Mouse (Mus musculus): ENCODE measurements around the gene Eya2. TPM values are rescaled to one million over a fixed set of nuclear protein-coding genes. Genes with fewer than 3 reads are reported as not detected.

Eya2 gene
- polyA plus RNA-seq, 1 experiment, result 12.4 TPM

DNA sequence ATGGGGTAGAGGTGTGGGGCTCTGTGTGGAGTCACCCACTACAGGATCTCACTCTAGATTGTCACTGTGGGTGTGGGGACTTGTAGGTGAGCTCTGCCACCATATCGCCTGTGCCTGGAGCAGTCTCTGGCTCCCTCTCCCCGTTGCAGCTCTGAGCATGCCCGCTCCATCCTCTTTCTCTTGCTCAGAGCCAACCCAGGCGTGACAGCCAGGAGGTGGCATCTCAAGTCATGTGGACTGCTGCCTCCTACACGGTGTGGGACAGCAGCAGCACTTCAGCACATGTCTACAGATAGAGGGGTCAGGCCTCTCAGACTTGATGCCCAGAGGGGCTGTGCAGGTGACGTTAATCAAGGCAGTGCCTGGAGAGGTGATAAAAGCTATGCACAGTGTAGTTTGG, 57.4 kb downstream of the Eya2 start:
- no peak for DNase-seq (ENCODE audit: low spot score)

DNA sequence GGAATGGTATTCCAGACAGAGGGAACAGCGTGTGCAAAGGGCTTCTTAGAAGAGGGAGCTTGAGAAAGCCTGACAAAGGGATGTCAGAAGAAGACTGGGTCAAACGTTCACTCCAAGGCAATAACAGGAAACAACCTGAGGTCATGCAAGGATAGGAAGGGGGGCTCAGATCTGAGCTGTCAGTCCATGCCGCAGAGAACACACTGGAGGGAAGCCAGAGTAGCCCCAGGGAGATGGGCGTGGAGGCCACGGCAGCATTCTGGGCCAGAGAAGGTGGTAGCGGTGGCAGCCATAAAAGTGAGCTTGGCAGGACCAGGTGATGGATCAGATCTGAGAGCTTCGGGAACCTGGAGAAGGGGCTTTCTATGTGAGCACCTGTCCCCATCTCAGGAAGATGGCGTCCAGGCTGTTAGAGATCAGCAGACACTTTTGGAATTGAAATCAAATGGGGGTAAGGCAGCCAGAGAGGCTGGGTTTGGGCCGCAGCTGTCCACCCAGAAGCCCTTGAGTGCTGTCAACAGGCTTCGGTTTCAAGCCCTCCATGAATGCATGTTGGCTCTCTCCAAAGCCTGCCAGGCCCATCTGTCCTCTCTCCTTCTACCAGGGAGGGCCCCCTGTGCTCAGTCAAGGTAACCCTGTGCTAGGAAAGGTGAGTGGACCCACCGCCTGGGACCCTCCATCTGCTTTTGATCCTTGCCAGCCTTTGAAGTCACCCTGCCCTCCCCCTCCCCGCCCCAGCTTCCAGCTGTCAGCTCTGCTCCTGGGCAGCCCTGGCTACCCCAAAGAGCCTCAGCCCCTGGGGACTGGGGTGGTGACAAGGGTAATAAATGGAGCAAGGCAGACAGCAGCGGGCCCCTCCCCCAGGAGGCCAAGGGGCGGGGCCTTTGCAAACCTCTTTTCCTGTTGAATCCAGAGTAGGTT, 58.4 kb downstream of the Eya2 start:
- DNase-seq (ENCODE audit: low spot score), result no peak

DNA sequence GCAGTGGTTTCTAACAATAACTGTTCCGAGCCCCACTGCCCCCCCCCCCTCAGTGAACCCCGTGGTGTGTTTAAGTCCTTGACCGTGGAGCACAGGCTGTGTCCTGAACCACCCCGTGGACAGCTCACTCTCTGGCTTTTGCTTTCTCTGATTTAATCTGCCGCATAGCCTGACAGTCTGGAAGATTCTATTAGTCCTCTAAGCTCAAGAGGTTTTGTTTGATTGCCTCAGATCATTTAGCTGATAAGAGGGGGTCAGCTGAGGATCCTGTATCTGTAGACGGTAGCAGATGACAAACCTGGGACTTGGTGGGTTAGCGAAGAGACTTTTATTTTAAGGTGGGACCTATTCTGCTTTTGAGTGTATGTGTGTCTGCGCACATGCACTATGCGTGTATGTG, 59.3 kb downstream of the Eya2 start:
- DNase-seq (ENCODE audit: low spot score), result no peak

DNA sequence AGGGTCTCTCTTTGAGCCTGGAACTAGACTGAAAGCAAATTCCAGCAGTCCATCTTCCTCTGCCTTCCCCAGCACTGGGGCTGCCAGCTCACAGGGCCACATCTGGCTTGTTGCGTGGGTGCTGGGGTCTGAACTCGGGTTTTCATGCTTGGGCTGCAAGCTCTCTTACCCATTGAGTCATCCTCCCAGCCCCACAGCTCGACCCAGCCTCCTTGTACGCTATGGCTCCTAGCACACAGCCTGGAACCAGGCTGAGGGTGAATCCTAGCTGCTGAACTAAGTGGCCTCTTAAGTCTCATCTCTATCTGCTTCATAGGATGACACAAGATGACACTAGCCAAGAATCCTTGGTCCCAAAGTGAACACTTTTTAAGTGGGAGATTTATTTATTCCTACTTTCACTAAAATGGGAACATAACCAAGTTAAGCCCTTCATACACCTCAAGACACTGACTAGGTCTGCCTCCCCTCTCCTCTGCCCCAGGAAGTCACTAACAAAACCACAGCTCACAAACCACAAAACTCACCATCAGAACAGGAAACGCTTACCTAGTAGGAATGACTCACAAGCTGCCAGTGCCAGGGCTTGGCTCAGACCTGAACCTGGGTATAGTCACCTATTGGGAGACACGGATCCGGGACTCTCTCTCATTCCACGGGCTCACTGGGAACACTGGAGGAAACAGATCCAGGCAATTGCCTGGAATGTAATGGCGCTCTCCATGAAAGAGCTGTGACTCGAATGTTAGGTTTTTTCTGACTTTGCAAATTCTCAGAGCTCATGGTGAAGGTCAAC, 60.1 kb downstream of the Eya2 start:
- no peak for DNase-seq (ENCODE audit: low spot score)

DNA sequence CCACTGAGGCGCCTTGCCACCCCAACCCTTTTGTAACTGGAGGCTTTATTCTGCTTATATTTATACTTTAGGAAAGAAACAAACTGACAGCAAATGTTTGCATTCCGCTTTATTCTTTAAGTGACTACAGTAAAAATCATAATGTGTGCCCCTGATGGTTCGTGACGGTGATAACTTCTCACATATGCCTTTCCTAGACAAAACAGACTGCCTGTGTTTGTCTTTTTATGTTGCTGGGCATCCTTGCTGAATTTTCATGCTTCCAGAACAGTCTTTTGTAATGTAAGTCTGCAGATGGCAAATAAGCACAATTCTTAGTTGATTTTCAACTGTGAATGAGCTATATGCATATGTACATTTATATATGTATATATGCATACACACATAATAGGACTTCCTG, 61.7 kb downstream of the Eya2 start:
- no peak for DNase-seq (ENCODE audit: low spot score)

DNA sequence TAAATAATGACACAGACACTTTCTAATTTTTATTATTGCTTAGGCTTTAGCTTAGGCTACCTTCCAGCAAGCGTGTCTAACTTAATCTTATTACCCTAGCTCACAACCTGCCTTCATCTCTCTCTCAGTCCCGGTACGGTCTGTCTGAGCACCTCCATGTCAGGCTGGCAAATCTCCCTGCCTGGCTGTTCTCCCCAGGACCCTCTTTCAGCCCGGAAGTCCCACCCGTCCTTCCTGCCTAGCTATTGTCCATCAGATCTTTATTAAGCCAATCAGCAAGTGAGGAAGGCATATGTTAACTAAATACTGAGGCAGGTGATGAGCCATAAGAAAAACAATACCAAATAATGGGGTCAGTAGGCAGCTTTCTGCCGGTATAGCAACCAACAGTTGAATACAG, 62.1 kb downstream of the Eya2 start:
- no peak for DNase-seq (ENCODE audit: low spot score)

DNA sequence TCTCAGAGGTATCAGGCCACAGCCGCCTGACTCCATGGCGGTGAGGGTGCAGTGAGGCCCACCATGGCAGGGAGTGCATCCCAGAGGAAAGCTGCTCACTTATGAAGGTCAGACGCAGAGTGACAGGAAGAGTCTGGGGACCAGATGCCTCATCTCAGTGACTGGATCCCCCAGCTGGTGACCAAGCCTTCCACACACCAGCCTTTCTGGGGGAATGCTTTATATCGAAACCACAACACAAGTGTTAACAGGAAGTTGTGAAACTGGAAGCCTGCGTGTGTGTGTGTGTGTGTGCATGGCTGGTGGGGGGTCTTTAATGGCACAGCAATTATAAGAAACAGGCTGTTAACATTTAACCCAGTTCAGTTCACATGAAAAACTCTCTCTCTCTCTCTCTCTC, 64.7 kb downstream of the Eya2 start:
- DNase-seq (ENCODE audit: low spot score), result no peak

DNA sequence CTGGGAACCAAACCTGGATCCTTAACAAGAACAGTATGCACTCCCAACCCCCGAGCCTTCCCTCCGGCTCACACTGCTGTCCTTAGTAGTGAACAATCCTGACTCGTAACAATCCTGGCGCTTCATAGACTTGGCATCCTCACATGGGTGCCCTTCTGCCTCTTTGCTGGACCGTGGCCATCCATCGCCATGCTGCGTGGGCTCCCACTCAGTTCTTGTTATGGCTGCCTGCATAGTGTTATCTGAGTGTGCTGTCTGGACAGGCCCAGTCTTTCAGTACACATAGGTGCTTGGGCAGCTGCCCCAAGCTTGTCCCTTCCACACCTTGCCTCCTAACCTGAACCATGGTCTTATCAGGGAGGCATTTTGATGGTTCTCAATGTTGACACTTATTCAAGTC, 68.4 kb downstream of the Eya2 start:
- no peak for DNase-seq (ENCODE audit: low spot score)

DNA sequence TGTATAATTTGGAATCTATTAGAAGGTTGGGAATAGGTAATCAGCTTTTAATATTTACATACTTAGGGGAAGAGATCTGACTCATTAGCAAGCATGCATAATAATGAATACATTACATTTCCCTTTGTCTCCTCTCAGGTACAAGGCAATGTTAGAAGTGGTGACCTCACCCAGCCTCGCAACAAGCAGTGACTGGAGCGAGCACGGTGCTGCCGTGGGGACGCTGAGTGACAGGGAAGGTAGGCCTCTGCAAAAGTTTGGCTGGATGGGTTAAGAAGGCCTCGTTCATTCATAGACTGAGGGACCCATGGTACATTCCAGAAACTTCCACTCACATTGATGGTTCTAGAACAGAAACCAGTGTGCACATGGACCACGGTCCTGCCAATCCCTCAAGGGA, 69.8 kb downstream of the Eya2 start:
- DNase-seq (ENCODE audit: low spot score), result no peak

DNA sequence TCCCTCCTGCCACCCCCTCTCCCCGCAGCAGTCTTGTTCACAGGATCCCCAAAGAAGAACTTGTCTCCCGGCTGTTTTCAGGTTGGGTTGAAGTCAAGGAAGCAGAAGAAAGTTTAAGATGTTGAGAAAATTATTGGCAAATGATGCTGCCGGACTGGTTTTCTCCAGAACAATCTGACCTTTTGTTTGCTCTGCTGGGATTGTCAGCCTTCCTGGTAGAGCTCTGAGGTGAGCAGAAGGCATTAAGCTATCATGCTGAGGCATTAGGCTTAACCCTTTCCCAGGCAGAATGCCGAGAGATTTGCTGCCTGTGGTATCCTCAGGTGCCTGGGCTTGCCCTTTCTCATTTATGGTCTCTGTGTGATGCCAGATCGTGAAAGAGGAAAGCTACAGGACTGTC, 70.3 kb downstream of the Eya2 start:
- DNase-seq (ENCODE audit: low spot score), result no peak

DNA sequence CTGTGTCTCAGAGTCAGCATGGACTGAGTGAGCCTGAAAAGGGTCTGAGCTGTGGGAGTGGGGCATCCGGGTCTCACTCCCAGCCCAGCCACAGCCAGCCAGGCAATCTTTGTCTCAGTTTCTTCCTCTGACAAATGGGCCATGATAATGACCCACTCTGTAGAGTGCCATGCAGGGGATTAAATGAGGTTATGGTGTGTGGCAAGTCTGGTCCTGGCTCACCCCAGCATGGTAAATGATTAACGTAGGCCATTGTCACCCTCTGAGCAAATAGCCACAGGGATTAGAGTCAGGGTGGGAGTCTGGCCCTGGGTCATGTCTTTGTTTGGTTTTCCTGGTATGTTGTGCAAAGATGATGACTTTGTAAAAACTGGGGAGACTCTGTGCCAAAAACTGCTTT, 72.3 kb downstream of the Eya2 start:
- no peak for DNase-seq (ENCODE audit: low spot score)

DNA sequence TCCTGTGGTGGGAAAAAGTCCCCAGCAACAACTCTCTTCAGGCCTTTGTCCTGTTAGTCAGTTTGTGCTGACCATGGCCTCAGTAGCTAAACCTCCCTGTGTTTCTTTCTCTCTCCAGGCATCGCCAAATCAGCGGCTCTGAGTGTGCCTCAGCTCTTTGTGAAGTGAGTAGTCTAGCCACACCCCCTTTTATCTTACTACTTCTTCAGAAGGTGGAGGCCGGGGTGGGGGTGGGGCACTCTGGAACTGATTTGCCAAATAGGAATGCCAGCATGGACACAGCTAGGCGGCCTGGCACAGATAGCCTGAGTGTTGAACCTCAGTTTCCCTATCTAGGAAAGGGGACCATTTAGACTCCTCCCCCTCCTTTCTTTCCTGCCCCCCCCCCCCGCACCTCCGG, 87.9 kb downstream of the Eya2 start:
- DNase-seq (ENCODE audit: low spot score), result no peak

DNA sequence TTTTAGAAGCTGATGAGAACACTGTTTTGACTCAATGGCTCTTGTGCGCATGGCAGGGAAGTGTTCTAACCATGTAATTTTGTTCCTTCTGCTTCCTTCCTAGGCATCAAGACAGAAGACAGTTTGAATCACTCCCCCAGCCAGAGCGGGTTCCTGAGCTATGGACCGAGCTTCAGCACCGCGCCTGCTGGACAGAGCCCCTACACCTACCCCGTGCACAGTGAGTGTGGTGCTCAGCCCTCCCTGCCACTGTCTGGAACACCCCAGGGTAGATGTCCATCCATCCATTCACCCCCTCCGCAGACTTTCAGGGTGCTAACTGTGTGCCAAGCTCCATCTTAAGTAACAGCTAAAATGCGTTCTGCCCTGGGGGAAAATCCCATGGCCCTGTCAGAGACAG, 92.7 kb downstream of the Eya2 start:
- DNase-seq (ENCODE audit: low spot score), result no peak

DNA sequence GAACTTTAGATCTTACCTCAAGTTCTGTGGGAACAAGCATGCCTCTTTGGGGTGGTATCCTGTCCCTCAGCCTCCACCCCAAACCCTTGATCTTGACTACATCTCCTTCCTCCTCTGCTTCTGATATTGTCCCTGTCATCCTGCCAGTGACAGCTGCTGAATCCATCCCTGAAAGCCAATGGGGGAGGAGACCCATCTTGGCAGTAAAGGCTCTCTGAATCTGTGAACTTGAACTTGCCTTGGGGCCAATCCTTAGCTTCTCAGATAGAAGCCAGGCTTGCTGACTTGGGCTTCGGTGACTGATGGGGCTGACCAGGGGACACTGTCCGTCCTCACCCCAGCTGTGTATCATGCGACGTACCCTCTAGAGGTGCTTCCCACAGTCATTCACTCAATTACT, 94.1 kb downstream of the Eya2 start:
- no peak for DNase-seq (ENCODE audit: low spot score)

DNA sequence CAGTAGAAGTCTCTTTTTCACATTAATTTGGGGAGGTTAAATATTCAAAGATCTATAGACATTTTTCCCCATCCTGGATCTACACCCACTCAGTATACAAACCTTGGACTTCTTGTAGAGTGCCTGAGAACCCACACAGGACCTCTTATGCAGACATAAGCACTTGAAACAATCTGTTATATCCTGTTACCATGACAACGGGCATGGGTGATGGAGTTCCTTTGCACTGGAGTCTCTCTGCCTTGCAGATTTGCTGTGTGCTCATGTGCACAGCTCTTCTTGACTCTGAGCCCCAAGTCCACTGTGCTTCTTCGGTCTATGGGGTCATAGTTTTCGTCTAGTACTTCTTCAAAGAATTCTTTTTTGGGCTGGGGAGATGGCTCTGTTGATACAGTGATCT, 96.2 kb downstream of the Eya2 start:
- no peak for DNase-seq (ENCODE audit: low spot score)

DNA sequence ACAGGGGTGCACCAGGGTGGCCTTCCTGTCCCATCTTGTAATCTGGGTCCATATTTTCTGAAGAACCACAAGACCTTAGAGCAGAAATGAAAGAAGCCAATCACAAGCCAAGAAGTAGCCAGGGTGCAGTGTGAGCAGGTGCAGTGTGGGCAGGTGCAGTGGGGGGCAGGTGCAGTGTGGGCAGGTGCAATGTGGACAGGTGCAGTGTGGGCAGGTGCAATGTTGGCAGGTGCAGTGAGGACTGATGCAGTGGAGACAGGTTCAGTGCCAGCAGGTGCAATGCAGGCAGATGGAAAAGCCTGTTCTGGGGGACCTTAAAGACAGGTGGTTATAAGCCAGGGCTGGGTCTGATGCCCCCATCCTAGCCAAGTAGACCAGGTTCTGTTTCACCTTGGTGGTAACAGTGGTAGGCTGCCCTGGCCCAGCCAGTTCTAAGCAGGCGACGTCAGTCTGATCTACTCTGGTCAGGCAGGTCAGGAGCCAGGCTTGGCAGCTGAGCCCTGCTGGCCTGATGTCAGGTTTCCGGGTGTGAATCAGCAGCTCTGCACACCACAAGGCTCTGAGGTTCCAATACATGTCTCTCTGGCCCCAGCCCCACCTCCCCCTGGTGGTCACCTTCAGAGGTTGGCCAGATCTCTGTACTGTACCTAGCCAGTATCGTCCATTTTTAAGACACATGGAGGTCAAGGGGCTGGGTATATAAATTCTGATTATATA, 98.3 kb downstream of the Eya2 start:
- DNase-seq (ENCODE audit: low spot score), result peak; percentile 39

DNA sequence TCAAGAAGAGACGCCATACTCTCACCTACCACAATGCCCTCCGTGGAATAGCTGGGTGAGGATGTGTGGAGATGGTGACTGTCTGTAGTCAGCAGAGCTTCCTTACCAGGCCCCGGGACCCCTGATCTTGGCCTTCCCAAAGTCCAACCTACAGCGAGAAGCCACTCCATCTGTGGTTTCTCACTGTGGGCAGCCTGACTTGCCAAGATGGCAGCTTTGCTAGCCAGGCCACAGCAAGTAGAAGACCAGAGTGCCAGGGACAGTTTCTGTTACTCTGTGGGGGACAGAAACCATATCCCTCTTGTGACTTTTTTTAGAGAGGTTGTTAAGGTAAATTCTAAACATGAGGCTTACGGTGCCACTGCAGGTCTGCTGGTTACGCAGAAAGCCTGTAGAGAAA, 99.9 kb downstream of the Eya2 start:
- no peak for DNase-seq (ENCODE audit: low spot score)

DNA sequence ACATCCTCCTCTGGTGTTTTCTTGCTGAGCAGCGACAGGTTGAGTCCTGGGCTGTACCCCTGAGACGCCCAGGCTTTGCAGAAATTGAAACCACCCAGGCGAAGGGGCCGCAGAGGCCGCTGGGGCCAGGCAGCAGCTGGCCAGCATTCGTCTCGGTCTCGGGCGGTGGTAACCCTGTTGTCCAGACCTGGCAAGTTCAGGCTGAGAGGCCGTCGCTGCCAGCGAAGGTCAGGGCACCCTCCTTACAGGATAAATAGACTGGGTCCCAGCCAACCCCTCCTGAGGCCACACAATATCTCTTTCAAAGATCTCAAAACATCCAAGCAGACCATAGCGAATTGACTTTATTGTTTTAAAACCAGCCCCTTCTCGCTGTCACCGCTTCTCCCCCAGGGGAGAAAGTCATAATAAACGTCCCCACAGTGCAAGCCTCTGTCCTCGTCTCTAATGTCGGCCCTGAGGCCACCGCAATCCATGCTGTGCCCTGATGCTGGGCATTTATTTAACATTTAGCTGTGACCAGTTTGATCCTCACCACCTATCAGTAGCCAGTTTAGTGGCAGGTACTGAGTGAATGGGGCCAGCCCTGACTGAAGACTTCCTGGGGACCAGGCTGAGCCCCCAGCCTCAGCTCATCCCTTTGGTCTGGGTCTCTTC, 105.5 kb downstream of the Eya2 start:
- DNase-seq (ENCODE audit: low spot score), result no peak

DNA sequence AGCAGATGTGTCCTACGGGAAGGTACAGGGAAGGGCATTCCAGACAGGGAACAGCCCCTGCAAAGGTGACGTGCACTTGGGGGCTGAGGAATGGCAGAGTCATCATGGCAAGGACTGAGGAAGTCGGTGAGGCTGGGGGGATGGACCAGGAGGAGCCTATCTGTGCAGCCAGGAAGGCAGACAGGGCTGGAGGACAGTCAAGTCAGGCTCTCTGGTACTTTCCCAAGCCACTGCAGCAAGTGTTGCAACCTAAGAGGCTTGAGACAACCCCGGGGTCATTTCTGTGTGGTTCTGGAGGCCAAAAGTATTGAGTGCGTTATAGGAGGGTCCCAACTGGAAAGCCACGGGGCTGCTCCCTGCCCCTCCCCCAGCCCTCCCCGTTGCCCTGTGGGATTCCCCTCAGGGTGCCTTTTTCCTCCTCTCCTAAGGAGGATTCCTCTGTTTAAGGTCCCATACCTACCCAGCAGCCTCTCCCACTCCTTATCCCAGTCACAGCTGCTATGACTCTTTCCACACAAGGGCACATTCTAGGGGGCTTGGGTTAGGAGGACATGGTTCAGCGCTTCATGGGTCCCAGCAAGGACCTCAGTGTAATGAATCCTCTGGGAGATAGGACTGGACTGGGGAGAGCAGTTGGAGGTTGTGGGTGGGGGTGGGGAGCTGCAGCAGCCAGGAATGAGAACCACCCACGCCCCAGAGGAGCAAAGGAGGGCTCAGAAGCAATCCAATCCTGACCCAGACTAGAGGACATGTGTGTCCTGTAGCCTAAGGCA, 108.4 kb downstream of the Eya2 start:
- no peak for DNase-seq (ENCODE audit: low spot score)

DNA sequence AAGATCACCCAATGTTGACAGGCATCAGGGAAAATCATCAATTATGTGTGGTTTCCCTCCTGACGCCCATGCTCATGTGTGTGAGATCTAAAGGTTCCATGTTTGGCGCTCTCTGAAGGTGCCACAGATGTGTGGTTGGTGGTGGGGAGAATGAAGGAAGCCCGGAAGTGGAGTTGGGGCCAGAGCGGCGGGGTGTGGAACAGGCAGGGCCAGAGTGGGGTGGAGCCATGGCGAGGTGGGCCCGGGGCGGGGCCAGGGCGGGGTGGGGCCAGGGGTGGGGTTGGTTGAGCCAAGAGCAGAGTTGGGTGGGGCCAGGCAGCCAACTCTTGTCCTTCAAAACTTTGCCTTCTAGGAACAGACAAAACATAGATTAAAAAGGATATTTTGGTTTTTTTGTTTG, 113.4 kb downstream of the Eya2 start:
- DNase-seq (ENCODE audit: low spot score), result no peak

DNA sequence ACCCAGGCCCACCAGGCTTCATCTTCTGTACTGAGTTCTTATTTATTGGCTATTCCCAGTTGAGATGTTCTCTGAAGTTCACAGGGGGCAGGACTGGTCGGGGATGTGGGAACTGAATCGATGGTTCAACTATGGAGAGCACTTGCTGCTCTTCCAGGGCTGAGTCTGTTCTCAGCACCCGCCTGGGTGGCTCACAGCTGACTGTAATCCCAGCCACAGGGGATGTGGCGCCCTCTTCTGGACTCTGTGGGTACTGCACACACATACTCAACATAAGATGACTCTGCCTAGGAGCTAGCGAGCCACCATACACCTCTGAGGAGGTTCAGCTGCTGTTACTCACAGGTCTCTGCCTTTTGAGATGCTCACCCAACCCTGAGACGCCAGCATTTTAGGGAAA, 121.9 kb downstream of the Eya2 start:
- no peak for DNase-seq (ENCODE audit: low spot score)

Measured in urinary bladder, adult 2 months (tissue).